Mouse (Mus musculus) brain, embryonic 14.5 days (tissue): ENCODE measurements at regions not wholly inside any gene's neighbourhood (a gene's known extent, or its start where the extent isn't known, plus 50 kb on each side); places are given as distances from the start of the nearest gene placed in this dataset.

ENCODE experiments used
- CTCF ChIP-seq: fragments of 200-500 bp; IDR thresholded peaks from 2 replicates; pipeline ENCODE4 v1.5.1; 2012; ENCODE audit warnings: inconsistent platforms, mild to moderate bottlenecking, moderate library complexity, borderline replicate concordance; ENCODE audit not compliant: insufficient read depth, insufficient read length; ENCODE audit errors: extremely low read depth
- POLR2A ChIP-seq: fragments of 200-500 bp; IDR thresholded peaks from 2 replicates; pipeline ENCODE4 v1.6.1; 2012; ENCODE audit warnings: mild to moderate bottlenecking, inconsistent platforms, borderline replicate concordance; ENCODE audit not compliant: poor library complexity, insufficient read depth, insufficient read length, severe bottlenecking; ENCODE audit errors: extremely low read depth

- TF ChIP-seq CTCF, result no peak
- TF ChIP-seq POLR2A, result no peak
Measured at GRCm38 (mm10) chrX:129034236-129034635, 715.3 kb upstream of the Diaph2 start.
